Mouse (Mus musculus) neural tube, embryonic 10.5 days (tissue): ENCODE data around the gene Rpl36al.
A peak's percentile ranks its signal among the peaks of the same experiment; 100 is the strongest.

Experiments
- DNase-seq: peaks from one replicate; pipeline ENCODE4 v3.0.0-alpha.2; 2017; ENCODE audit warnings: low spot score; ENCODE audit errors: extremely low spot score

Gene Rpl36al

GRCm38 (mm10) chr12:69183583-69184308 lies at the start of gene Rpl36al, which contains the start of gene Mgat2:
Gene Rpl36al, minus strand, starts transcription at chr12:69184083.
Gene Mgat2, plus strand, starts transcription at chr12:69184157.
- DNase-seq = peak; percentile 95

- no peak for DNase-seq
Measured at GRCm38 (mm10) chr12:69229251-69229650, 45.4 kb upstream of the Rpl36al start.

DNA sequence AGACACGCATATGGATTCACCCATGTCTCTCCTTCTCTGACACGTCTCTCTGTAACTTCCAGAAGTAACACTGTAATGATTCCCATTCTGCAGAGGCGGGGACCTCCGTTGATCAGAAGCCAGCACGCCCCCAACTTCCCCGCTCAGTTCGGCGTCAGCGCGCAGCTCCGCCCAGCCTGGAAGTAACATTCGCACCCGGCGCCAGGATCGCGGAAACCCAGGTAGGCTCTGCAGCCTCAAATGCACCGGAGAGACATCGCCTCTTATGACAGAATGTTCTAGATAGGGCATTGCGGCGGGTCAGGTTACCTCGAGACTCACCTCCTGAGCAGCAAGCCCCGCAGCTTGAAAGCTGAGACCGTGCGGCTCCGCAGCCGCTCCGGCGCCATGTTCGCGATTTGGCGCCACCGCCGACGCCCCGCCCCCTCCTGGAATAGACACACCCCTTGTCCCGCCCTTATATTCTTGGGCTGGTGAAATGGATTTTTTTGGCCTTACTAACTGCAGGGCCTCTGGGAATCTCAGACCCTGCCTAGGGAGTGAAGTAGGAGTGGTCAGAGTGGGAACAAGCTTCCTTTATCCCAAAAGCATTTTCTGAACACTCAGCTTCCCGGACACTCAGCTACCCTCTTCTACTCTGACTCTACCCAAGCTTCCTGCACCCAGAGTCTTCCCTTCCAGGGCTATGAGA lies 44.0 kb upstream of the Rpl36al start, which contains the start of gene Pole2:
Pole2 (minus strand) TSS at position 420 of the 691 bp plus-strand sequence.
- DNase-seq = peak; percentile 91

DNA sequence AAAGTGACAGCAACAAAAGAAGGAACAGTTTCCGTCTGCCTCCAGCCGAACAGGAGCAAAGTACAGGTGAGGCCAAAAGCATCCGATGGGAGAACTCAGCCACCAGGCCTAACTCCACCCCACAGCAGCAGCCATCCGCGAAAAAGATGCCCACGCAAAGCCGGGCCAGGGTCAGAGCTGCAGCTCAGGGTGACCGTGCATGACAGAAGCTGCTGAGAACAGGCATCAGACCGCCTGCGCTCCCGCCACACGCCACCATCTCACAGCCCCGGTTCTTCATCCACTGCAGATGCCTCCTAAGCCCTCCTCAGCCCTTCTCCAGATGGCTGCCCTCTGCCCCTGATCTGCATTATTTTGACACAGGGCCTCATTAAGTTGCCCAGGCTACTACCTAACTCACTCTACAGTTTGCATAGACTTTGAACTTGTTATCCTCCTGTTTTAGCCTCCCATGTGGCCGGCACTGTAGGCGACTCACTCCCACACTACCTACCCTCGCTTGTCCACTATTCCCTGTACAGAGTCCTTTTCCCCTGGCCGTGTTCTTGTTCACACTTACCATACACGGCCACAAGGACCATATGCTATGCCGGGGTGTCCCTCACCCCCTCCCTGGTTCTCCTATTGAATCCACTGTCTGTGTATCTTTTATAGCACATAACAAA lies 36.9 kb upstream of the Rpl36al start:
- DNase-seq = no peak

DNA sequence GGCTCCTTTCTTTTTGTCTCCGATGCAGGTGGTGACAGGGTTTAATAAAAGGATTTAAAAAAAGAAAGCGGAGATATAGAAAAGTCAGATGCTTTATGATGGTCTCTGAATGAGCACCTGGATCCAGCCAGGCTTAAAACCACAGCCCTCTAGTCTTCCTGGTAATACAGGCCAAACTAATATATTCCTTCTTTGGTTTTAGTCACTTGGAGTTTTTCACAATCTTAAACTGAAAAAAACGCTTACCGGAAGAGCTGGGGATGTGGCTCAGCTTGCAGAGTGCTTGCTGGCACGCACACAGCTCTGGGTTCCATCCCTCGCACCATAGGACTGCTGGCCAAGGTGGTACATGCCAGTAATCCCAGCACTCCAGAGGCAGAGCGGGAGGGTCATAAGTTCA lies 32.7 kb upstream of the Rpl36al start:
- DNase-seq = no peak

GRCm38 (mm10) chr12:69215000-69215785 lies 31.3 kb upstream of the Rpl36al start:
- no peak for DNase-seq

DNA sequence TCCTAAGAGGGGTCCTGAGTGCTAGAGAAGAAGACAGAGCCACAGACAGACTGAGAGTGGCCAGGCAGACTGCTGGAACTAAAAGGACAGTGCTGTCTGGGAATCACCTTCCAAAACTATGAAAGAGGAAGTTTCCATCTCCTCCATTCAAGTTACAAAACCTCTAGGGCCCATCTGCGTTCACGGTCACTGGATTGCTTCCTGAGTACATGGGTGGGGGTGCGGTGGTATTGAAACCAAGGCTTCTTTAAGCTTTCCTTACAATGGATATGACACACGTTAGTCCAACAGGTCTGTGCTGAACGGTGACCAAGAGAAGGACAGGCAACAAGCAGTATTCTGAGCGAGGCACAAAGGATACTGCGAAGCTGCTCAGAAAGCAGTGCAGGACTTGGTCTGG lies 30.5 kb upstream of the Rpl36al start:
- no peak for DNase-seq

DNA sequence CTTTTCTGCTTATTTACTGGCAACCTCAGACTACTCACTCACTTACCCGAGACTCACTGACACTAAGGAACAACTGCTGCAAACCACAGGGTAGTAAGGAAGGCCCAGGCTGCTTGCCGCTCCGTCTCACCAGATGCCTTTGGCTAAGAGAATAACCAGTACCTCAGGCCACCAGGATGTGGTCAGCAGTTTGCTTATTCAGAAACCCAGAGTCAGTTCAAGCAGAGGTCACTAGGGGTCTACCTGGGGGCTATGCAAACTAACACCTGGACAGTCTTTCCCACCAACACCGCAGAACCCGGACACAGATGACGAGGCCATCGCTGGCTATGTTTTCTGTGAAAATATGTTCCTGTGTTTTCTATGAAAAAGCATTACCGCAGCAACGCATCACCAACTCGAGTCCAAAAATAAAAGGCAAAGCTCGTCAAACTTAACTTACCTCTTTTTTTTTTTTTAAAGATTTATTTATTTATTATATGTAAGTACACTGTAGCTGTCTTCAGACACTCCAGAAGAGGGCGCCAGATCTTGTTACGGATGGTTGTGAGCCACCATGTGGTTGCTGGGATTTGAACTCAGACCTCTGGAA lies 29.4 kb upstream of the Rpl36al start:
- DNase-seq = no peak

DNA sequence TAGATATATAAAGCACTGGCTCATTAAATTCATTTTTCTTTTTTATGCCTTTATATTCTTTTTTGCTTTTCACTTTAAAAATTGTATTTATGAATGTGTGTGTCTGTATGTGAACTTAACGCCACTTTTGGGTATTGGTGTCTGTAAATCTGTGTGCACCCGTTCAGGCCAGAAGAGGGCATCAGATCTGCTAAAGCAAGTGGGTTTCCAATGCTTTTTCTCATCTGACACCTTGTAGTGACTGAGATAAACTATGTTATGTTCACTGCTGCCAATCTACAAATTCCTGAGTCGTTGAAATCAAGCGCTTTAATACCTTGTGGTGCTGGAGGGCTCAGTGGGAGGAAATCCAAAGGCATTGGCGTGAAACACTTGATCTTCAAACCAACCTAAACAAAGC lies 27.2 kb upstream of the Rpl36al start:
- DNase-seq = no peak

GRCm38 (mm10) chr12:69210056-69210979 lies 26.4 kb upstream of the Rpl36al start:
- no peak for DNase-seq

DNA sequence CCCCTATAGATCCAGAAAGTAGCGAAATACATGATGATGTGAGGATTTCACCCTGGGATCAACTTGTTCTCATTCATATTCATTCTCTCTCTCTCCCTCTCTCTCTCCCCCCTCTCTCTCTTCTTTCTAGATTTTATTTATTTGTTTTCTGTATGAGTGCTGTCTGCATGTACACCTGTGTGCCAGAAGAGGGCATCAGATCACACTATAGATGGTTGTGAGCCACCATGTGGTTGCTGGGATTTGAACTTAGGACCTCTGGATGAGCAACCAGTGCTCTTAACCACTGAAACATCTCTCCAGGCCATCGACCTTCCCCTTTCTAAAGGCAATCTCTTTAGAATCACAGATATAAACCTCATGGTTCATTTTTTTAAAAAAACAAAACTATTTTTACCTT lies 24.6 kb upstream of the Rpl36al start:
- DNase-seq = no peak

- DNase-seq = no peak
Measured at GRCm38 (mm10) chr12:69207926-69208325, 24.0 kb upstream of the Rpl36al start.

GRCm38 (mm10) chr12:69207396-69207795 lies 23.5 kb upstream of the Rpl36al start:
- DNase-seq = no peak

GRCm38 (mm10) chr12:69204052-69204833 lies 20.4 kb upstream of the Rpl36al start, which contains the start of gene Gm49384:
Gene Gm49384, minus strand, starts transcription at chr12:69204267.
- no peak for DNase-seq

GRCm38 (mm10) chr12:69198985-69199384 lies 15.1 kb upstream of the Rpl36al start:
- DNase-seq = no peak

GRCm38 (mm10) chr12:69198164-69198535 lies 14.3 kb upstream of the Rpl36al start, which contains the start of gene Dnaaf2:
Gene Dnaaf2, minus strand, starts transcription at chr12:69198429.
- peak; percentile 77 for DNase-seq

DNA sequence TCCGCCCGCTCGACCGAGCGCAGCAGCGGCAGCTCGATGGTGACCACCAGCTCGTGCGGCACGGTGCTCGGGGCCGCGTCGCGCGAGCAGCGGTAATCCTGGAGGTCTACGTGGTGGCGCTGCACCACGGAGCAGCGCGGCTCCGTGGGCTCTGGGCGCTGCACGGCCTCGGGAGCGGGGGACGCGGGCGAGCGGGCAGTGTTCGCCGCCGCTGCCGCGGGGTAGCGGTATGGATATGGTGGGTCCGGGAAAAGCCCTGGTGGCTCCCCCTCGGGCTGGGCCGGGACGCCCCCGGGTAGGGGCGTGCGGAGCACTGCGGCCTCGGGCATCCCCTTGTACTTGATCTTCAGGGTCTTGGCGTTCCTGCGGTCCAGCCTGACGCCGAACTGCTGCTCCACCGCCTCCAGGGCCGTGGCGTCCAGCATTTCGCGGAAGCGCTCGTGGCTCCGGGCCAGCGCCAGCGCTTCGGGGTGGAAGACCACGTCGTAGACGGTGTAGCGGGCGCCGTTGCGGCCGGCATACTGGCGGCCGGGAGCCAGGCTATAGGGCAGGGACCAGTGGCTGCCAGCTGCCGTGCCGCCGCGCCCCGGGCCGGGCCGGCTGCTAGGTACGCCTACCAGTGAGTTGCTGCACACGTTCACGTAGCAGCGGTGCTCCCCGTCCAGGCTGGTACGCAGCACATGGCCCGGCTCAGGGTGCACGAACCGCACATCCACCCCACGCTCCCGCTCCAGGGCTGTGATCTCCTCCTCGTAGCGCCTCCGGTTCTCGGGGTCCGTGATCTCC lies 13.7 kb upstream of the Rpl36al start:
- peak; percentile 73 for DNase-seq
